Mouse (Mus musculus) E14TG2a.4 (cell line): ENCODE data around the gene Nck1.
A peak's percentile ranks its signal among the peaks of the same experiment; 100 is the strongest.

ENCODE experiments used
- H3K27me3 ChIP-seq: 2 replicates; pipeline ENCODE4 v1.6.1; 2014; ENCODE audit warnings: low read length, control low read depth; ENCODE audit not compliant: insufficient read depth
- H3K36me3 ChIP-seq: 2 replicates; pipeline ENCODE4 v1.6.1; 2014; ENCODE audit warnings: low read length, control low read depth; ENCODE audit not compliant: insufficient read depth
- H3K4me1 ChIP-seq: replicated peaks from 2 replicates; pipeline ENCODE4 v1.6.1; 2014; ENCODE audit warnings: low read depth, low read length, control low read depth
- H3K4me3 ChIP-seq: replicated peaks from 2 replicates; pipeline ENCODE4 v1.5.1; 2014; ENCODE audit warnings: mild to moderate bottlenecking, low read length
- H3K9me3 ChIP-seq: 2 replicates; pipeline ENCODE4 v1.6.1; 2014; ENCODE audit warnings: low read length, control low read depth
- CTCF ChIP-seq: conservative IDR thresholded peaks from 2 replicates; pipeline ENCODE4 v1.5.1; 2014; ENCODE audit warnings: low read length
- NANOG ChIP-seq: IDR thresholded peaks from 2 replicates; pipeline ENCODE4 v1.6.1; 2014; ENCODE audit warnings: borderline replicate concordance, low read length, mixed read lengths
- POU5F1 ChIP-seq: IDR thresholded peaks from 2 replicates; pipeline ENCODE4 v1.6.1; 2014; ENCODE audit warnings: low read length, borderline replicate concordance

Gene Nck1

DNA sequence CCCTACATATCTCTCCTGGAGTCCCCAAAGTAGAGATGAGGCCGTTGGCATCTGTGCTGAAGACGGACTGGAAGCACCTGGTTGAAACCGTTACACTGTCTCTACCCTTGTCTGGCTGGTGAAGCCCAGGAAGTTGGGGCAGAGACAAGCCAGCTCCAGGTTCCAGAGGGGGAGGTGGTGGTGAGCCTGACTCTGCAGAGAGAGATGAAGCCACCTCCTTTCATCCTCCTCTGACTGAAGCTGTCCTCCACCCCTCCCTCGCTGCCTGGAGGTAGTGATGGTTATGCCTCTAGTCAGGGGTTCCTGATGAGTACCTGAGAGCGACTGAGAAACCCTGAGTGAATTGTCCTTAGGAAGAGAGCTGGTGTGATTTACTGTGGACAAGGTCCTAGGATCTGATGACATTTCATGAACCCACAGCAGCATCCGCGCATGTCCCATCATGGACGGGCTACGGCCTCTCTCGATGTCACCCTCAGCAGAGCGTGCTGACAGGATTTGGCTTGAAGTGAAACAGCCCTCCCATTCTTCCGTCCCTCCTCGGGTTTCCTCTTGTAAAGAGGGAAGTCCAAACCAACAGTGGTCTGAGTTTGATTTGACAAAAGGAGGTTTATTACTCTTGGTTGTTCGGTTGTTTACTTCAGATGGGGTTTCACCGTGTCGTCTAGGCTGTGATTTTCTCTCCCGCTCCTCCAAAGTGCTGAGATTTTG lies 87.8 kb downstream of the Nck1 start:
- H3K27me3 ChIP-seq, result peaks cover 14% of the 10 kb centered on the region
- H3K9me3 ChIP-seq, result no peaks in the 10 kb centered on the region
- TF ChIP-seq POU5F1 (no peak), NANOG (no peak), CTCF (no peak)
- H3K4me3 ChIP-seq, result no peak overlapping the region
- peaks cover 16% of the 10 kb centered on the region for H3K36me3 ChIP-seq
- peaks cover 7% of the 10 kb centered on the region for H3K4me1 ChIP-seq

DNA sequence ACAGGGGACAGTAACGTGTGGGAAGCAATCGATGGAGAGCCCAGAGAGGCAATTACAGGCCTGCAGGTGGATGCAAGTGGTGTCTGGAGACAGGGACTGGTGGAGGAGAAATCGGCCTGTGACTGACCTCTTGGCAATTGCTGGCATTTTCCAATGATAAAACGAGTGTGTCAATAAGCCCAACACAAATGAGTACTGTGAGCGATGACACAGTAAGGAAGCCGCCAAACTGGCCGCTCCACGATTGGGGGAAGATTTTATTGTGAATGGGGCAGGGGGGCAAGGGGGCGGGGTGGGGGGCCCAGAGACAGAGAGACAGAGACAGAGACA lies 91.3 kb downstream of the Nck1 start:
- TF ChIP-seq POU5F1, result no peak
- no peak for TF ChIP-seq NANOG
- no peak for TF ChIP-seq CTCF
- H3K4me3 ChIP-seq, result peak overlapping the region; percentile 64
- H3K36me3 ChIP-seq, result peaks cover 11% of the 10 kb centered on the region
- H3K4me1 ChIP-seq, result peaks cover 15% of the 10 kb centered on the region
- H3K27me3 ChIP-seq, result peaks cover 22% of the 10 kb centered on the region
- no peaks in the 10 kb centered on the region for H3K9me3 ChIP-seq

DNA sequence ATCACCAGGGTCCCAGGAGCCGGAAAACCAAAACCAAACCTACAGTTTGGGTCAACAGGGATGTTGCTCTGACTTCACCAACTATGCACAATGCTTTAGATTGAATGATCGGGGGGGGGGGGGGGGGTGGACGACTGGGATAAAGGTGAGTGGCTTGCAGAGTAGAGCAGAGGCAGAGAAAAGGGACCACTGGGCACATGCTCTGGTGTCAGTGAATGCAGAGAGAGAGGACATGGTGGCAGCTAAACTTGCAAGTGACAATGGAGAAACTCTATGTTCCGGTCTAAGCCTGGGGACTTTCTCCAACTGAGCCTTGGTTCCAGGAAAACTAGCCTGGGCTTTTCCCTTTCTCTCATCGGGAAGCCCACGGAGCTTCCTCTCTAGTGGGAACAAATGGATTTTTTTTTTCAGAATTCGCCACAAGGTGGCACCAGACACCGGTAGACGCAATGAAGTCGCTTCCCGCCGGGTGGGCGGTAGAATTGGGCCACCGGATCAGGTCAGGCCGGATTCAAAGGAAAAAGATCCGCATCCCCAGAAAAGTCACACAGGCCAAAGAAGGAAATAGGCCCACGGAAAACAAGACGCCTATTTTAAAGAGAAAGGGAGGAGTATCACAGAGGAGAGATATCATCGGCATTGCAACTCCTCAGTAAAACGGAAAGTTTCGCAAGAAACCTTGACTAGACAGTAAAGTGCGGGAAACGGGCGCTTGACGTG lies 91.8 kb downstream of the Nck1 start:
- Histone ChIP-seq H3K4me3 (peak overlapping the region; percentile 64), H3K4me1 (peaks cover 18% of the 10 kb centered on the region), H3K36me3 (peaks cover 11% of the 10 kb centered on the region), H3K27me3 (peaks cover 22% of the 10 kb centered on the region), H3K9me3 (no peaks in the 10 kb centered on the region)
- TF ChIP-seq POU5F1, result no peak
- TF ChIP-seq CTCF, result peak; percentile 47
- no peak for TF ChIP-seq NANOG

DNA sequence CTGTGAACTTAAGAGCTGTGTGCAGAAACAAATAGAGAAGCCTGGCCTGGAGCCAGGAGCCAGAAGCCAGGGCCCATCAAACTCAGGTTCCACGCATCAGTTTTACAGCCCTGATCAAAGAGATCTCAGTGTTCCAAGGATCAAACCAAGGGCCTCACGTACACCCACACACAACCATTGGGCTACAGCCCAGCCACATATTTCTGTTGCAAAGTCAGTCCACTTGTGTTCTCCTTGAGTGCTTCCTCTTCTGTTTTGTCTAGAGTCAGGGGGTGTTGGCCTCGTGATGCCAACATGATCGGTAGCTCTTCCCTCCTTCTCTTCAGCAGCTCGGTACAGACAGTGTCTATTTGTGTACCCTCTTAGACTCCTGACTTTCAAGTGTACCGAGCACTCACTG lies 93.5 kb downstream of the Nck1 start:
- Histone ChIP-seq H3K4me1 (peaks cover 22% of the 10 kb centered on the region), H3K36me3 (no peaks in the 10 kb centered on the region), H3K27me3 (peaks cover 36% of the 10 kb centered on the region), H3K4me3 (no peak overlapping the region), H3K9me3 (no peaks in the 10 kb centered on the region)
- TF ChIP-seq POU5F1 (no peak), NANOG (no peak), CTCF (no peak)

DNA sequence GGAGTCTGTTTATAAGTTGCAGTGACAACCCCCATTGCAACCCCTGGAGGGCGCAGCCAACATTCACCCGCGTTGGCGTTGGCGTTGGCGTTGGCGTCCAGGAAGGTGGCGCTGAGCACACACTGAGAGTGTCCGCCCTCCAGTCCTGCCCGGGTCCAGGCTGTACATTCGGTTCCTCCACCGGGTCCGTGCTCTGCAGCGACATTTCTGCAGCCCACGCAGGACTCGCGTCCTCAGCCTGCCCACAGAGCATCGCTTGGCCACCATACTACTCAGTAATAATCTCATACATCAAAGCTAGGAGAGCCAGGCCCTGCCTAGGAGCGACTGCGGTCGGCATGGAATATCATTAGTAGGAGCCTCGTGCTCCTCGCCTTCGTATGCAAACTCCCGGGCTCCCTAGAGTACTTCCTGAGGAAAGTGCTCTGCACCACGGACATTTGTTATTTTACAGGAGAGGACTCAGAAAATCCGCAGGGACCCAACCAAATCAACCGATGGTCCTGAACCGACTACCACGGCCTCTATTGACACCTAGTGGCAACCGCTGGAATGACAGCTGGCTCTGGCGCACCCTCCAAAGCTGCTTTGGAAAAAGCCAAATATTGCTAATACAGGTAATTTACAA lies 99.8 kb downstream of the Nck1 start:
- peaks cover 15% of the 10 kb centered on the region for H3K4me1 ChIP-seq
- H3K4me3 ChIP-seq, result peak overlapping the region; percentile 82
- no peaks in the 10 kb centered on the region for H3K36me3 ChIP-seq
- TF ChIP-seq POU5F1 (no peak), CTCF (peak; percentile 97)
- no peaks in the 10 kb centered on the region for H3K9me3 ChIP-seq
- H3K27me3 ChIP-seq, result peaks cover 41% of the 10 kb centered on the region
